Mouse (Mus musculus) layer of hippocampus, postnatal 10 days (tissue): ENCODE data around the gene Cyb561d2. TPM values are rescaled to one million over a fixed set of nuclear protein-coding genes. Genes with fewer than 3 reads are reported as not detected.
"Not testable (repeated sequence)": the region's sequence is repeated elsewhere in the genome, so short reads cannot be mapped to it uniquely, and the experiment has no call there.

Experiments
- DNase-seq, 2 experiments: peaks; one replicate each; pipeline ENCODE4 v3.0.0; 2021; ENCODE audit warnings: low spot score in 2 of 2
- long read RNA-seq: library from polyadenylated mRNA; stranded (forward); transcript quantifications from one replicate; pipeline ENCODE4 v2.0.0, GENCODE M21; 2023
- total RNA-seq, 2 experiments: library from RNA; stranded (reverse); gene quantifications; 2 replicates each; pipeline ENCODE4 v1.2.3; 2021

The Cyb561d2 gene
- 10 to 100 TPM; 17.7 to 19.5 TPM for total RNA-seq
- long read RNA-seq, transcript Cyb561d2-201 (3 exons, 1,786 nt) = minor isoform, 12 of 31 reads
- long read RNA-seq, transcript Cyb561d2-205 (4 exons, 1,162 nt) = major isoform, 14 of 31 reads
- long read RNA-seq, partial matches to known transcripts = 2 of 31 reads
- long read RNA-seq, other reads (novel, unspliced or antisense) = 0 of 31 reads

GRCm38 (mm10) chr9:107541474-107542351 lies at the start of gene Cyb561d2, which contains the start of gene Nprl2:
Gene Cyb561d2 (minus strand): TSS chr9:107542193.
Gene Nprl2 (plus strand): TSS chr9:107542226.
- peak; percentile 95 to 96 for DNase-seq

DNA sequence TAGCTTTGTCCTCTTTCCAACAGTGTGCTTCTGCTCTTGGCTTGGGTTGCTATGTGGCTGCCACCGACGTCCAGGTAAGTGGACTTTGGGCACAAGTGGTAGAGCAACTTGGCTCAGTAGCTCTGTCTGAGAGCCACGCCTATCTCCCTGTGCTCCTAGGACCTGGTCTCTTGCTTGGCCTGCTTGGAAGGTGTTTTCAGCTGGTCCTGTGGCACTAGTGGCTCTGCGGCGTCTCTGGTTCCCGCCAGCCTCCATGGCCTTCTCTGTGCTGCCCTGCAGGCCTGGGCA lies 48.7 kb upstream of the Cyb561d2 start:
- DNase-seq = no peak

DNA sequence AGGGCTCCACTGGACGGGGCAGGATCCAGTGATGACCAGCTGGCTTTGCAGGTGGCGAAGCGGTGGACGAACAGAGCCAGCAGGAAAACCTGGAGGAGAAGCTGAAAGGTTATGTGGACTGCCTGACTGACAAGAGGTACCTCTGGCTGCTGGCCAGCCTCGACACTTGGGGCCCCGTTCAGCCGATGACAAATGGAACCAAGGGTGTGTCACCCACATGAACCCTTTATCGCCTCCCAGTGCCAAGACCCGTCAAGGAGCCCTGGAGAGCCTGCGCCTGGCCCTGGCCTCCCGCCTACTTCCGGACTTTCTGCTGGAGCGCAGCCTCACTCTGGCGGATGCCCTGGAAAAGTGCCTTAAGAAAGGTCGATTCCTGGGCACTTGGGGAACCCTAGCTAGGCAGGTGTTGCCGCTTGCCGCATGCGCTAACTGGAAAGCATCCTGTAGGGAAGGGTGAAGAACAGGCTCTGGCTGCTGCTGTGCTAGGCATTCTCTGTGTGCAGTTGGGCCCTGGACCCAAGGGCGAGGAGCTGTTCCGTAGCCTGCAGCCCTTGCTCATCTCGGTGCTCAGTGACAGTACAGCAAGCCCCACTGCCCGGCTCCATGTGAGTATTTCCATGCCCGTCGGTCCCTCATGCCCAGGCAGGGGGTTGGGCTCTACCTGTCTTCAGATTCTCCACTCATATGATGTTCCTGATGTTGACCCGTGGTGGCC lies 48.2 kb upstream of the Cyb561d2 start:
- no peak for DNase-seq

DNA sequence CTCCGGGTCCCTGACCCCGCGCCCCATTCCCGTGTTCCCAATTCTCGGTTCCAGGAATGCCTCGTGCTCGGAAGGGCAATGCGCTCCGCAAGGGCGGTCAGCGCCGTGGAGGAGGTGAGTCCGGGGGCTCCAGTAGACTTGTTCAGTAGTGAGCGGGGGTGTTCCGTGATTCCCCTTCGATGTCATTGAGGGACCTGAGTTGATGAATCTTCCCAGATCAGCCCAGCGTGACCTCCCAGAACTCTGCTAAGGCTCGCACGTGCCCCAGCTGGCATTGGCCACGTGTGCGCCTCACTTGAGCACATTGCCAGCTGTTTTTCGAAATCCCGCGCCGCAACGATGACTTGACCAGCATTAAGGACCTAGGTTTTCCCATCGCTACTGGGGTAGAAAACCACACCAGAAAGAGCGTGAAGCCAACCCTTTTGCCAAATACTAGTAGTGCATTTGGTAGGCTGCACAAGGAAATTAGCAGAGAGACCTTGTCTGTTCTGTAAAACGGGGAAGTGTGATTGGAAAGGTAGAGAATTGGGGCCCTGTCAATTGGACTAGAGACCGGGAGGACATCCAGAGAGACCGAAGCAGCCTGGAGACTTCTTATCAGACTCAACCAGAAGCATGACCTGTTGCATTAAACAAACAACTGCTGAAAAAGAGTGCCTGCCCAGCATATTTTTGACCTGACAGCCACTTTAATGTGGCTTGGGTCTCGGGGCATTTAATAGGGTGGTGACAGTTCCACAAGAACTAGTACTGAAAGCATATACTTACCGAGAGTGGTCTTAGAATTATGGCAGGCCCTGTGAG lies 46.0 kb upstream of the Cyb561d2 start:
- peak in 1 of 2 experiments; percentile 51 for DNase-seq

DNA sequence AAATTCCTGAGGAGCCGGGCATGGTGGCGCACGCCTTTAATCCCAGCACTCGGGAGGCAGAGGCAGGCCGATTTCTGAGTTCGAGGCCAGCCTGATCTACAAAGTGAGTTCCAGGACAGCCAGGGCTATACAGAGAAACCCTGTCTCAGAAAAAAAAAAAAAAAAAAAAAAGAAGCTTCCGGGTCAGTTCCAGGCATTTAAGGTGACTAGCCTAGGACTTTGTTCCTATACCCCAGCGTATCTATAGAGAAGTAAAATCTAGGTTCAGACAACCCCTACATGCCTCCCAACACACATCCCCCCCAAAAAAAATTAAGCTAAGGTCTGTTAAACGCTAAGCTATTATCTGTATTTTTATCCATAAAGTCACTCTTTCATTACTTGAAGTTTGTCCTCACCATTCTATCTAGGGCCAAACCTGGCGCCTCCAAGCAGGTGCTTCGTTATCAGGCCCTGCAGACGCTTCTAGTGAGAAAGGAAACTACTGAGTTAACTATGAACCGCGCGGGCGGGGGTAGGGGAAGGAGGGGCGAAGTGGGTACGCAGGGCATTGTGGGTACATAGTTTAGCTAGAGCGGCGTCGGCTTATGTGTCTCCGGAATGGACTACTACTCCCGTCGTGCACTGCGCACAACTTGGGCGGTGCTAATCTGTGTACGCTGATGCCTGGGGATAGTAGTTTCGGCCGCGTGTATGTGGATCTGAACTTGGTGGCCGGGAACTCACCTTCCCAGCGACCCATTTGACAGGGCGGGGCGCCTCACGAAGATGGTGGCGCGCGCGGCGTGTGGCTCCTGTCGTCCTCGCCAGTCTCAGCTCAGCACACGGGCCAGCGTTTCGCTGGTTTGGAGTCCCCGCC lies 45.2 kb upstream of the Cyb561d2 start, which contains the start of gene Ifrd2:
Gene Ifrd2 (plus strand): TSS at position 669 of the 859 bp plus-strand sequence.
- peak; percentile 93 to 95 for DNase-seq

DNA sequence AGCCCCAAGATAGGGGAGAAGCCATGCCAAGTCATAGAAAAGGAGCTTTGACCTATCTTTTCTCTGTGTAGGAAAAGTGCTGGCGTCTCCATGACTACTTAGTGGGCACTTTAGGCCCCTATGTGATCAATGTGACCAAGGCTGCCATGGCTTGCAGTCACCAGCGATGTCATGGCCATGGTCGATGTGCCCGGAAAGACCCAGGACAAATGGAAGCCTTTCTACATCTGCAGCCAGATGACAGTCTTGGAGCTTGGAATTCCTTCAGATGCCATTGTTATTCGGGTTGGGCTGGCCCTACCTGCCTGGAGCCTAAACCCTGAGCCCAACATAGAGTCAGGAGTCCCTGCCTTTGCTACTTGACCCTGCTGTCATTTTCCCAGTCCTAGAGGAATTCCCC lies 44.5 kb upstream of the Cyb561d2 start:
- DNase-seq = no peak

- no peak for DNase-seq
Observed at GRCm38 (mm10) chr9:107583174-107583573, 41.2 kb upstream of the Cyb561d2 start.

- no peak for DNase-seq
Observed at GRCm38 (mm10) chr9:107582509-107583062, 40.6 kb upstream of the Cyb561d2 start.

GRCm38 (mm10) chr9:107581584-107581983 lies 39.6 kb upstream of the Cyb561d2 start:
- no peak for DNase-seq

DNA sequence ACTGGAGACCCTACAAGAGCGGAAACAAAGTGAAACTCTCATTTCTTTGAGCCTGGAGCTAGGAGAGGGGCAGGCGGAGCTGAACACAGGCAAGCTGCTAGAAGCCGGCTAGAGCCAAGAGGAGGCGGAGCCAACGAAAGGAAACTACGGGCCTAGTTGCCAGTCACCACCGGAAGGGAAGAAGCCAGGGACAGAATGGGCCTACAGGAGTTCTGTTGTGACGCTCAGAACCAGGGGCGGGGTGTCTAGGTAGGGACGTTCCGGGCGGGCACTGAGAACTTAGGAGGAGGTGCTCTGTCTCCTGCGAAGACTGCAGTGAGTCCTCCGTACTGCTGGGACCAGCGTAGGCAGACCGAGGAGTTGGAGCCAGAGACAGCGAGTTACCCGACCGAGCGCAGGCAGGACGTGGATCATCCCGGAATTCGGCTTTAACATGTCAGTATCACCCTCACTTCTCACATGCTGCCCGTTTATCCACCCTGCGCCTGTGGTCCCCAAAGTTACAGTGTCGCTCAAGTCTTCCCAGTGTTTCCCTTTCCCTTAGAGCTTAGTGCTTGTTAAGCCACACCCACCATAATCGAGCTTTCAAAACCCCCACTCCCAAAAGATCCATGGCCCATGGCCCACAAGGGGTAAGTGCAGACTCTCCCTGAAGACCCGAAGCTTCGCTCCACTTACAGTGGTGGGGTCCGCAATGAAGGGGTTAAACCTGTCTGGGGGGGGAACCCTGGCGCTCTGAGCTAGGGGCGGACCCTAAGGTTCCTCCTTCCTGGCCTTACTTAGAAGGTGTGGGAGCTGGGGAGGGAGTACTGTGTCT lies 38.7 kb upstream of the Cyb561d2 start, which contains the start of gene Hyal3:
Gene Hyal3 (plus strand): TSS at position 318 of the 817 bp plus-strand sequence.
- DNase-seq = peak; percentile 83 to 86

DNA sequence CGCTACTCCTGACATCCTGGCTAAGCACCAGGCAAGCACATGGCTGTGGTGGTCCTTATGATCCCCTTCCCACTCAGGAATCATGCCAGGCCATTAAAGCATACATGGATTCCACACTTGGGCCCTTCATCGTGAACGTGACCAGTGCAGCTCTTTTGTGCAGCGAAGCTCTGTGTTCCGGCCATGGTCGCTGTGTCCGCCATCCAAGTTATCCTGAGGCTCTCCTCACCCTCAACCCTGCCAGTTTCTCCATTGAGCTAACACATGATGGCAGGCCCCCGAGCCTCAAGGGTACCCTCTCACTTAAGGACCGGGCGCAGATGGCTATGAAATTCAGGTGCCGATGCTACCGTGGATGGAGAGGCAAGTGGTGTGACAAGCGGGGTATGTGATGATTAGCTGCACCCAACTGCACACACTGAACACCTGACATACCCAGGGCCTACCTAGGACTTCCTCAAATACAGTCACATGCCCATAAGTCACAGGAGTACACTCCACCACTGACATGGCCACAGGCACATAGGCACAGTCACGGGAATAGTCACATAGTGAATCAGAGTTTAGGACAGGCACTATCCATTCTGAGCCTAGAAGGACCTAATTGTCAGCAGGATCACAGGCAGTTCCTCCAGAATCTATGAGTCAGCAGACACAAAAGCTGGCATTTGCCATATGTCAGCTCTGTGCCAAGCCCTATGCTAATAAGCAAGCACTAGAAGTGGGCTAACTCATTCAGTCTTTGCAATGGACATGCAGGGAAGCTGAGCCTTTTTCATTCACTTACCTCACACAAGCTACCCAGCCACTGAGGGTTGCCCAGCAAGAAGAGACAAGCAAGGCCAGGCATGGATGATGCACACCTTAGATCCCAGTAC lies 37.3 kb upstream of the Cyb561d2 start:
- DNase-seq = no peak

- no peak for DNase-seq
Observed at GRCm38 (mm10) chr9:107578587-107578986, 36.6 kb upstream of the Cyb561d2 start, which contains the start of gene Naa80. Gene Naa80 (plus strand): TSS chr9:107578887.

DNA sequence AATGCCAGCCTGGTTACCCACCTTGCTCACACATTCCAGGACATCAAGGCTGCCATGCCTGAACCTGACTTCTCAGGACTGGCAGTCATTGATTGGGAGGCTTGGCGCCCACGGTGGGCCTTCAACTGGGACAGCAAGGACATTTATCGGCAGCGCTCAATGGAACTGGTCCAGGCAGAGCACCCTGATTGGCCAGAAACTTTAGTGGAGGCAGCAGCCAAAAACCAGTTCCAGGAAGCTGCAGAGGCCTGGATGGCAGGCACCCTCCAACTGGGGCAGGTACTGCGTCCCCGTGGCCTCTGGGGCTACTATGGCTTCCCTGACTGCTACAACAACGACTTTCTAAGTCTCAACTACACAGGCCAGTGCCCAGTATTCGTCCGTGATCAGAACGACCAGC lies 35.9 kb upstream of the Cyb561d2 start:
- no peak for DNase-seq

DNA sequence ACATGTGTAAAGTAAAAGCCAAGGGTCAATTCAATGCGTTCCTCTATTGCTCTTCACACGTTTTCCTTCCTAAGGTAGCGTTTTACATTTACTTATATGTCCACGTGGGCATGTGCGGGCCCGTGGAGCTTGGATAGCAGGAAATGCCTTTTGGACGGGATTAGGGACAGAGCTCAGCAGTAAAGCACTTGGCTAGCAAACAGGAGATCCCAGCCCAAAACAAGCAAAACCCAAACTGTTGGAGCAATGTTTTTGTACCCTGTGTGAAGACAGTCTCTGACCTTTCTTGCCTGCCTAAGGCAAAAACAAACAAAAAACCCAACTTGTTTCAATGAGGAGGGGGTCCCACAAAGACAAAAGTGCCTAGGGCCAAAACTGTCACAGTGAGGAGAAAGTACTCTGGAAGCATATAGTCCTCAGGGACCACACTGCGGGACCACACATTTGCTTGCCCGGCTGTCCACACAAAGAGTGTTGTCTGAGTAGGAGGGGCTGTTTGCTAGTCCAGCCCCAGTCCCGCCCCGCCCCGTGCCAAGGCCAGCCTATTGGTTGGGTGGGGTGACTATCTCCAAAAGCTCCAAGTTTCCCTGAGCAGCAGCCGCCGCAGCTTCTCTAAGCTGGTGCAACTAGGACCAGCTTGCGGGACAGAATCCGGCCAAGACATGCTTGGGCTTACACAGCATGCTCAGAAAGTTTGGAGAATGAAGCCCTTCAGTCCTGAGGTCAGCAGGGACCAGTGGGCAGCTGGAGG lies 34.5 kb upstream of the Cyb561d2 start, which contains the start of gene Hyal1:
Gene Hyal1 (plus strand): TSS at position 571 of the 751 bp plus-strand sequence.
- peak; percentile 62 to 63 for DNase-seq

DNA sequence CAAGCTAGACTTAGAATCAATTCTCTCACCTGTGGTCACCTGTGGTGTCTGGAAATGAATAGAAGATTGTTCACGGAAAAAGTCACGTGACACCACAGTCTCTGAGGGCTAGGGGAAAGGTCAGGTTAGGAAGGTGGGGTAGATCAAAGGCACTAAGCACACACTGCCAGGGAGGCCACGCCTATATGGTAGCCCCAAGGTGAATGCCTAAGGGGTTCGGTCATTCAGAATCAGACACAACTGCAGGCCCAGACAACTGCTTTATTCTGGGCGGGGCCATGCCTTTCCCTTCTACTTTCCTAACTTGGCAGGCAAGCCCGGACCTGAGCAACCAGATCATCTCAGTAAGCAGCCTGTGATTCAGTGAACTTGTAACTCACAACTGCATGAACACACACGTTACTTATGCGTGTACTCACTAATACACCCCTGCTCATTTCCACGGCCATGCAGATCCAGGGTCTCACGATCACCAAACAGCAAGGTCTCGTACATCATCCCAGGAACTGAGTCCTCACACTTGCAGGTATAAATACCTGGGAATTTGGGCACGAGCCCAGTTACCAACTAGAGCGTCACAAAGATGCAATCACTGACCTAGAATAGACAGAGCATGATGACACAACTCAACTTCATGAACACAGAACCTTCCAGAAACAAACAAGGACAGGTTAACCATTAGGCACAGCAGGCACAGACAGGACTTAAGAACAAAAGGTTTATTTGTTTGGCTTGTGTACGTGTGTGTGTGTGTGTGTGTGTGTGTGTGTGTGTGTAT lies 33.8 kb upstream of the Cyb561d2 start:
- no peak for DNase-seq

DNA sequence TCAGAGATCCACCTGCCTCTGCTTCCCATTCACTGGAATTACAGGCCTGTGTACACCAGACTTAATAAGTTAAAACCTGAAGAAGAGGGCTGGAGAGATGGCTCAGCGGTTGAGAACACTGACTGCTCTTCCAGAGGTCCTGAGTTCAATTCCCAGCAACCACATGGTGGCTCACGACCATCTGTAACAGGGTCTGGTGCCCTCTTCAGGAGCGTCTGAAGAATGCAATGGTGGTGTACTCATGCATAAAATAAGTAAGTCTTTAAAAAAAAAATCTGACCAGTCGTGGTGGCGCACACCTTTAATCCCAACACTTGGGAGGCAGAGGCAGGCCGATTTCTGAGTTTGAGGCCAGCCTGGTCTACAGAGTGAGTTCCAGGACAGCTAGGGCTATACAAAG lies 31.8 kb upstream of the Cyb561d2 start:
- not testable (repeated sequence) for DNase-seq
